Mouse (Mus musculus): ENCODE results near the gene Slc24a2. TPM values are rescaled to one million over a fixed set of nuclear protein-coding genes. Genes with fewer than 3 reads are reported as not detected.
A peak's percentile ranks its signal among the peaks of the same experiment; 100 is the strongest.

The Slc24a2 gene
- polyA plus RNA-seq, 1 experiment = 1.1 TPM

DNA sequence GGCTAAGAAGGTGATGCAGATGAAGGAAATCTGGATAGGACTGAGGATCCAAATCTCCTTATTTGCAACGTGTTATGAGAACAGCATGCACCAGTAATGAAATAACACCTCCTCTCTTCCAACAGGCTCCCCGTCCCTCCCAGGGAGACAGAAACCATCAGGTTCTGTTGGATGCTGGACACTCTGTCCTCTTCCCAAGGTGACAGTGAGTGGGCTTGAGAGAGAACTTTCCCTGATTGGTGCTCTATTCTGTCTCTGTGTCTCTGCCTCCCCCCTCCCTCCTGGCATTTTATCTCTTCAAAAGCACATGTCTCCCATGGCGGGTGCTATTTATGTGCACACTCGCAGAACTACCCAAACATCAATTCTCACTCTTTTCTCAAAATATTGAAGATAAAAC is 103.5 kb downstream of the Slc24a2 start:
- TF ChIP-seq CTCF (IDR thresholded peaks at IDR 0.05; ENCODE audit: borderline replicate concordance, insufficient read depth, low read length) = no peak
- TF ChIP-seq POLR2A (IDR thresholded peaks at IDR 0.05; ENCODE audit: low read depth, low read length) = no peak
- no peak overlapping the region for H3K27ac ChIP-seq (ENCODE audit: insufficient read depth, low read length)
- H3K4me3 ChIP-seq (ENCODE audit: insufficient read depth, low read length) = no peak overlapping the region
- no peaks in the 10 kb centered on the region for H3K4me1 ChIP-seq (ENCODE audit: control insufficient read depth, insufficient read depth, low read length)

GRCm38 (mm10) chr4:87119758-87120157 is 110.5 kb downstream of the Slc24a2 start:
- Histone ChIP-seq H3K27ac (ENCODE audit: insufficient read depth, low read length) (no peak overlapping the region), H3K4me3 (ENCODE audit: insufficient read depth, low read length) (no peak overlapping the region), H3K4me1 (ENCODE audit: control insufficient read depth, insufficient read depth, low read length) (no peaks in the 10 kb centered on the region)
- TF ChIP-seq POLR2A (IDR thresholded peaks at IDR 0.05; ENCODE audit: low read depth, low read length) (no peak), CTCF (IDR thresholded peaks at IDR 0.05; ENCODE audit: borderline replicate concordance, insufficient read depth, low read length) (no peak)

GRCm38 (mm10) chr4:87115726-87116125 is 114.6 kb downstream of the Slc24a2 start:
- Histone ChIP-seq H3K4me1 (ENCODE audit: control insufficient read depth, insufficient read depth, low read length) (no peaks in the 10 kb centered on the region), H3K27ac (ENCODE audit: insufficient read depth, low read length) (no peak overlapping the region), H3K4me3 (ENCODE audit: insufficient read depth, low read length) (no peak overlapping the region)
- TF ChIP-seq CTCF (IDR thresholded peaks at IDR 0.05; ENCODE audit: borderline replicate concordance, insufficient read depth, low read length) (no peak), POLR2A (IDR thresholded peaks at IDR 0.05; ENCODE audit: low read depth, low read length) (no peak)

GRCm38 (mm10) chr4:87109331-87110059 is 120.8 kb downstream of the Slc24a2 start:
- Histone ChIP-seq H3K4me3 (ENCODE audit: insufficient read depth, low read length) (no peak overlapping the region), H3K4me1 (ENCODE audit: control insufficient read depth, insufficient read depth, low read length) (peaks cover 2% of the 10 kb centered on the region; the same call in 1 of the 2 replicates), H3K27ac (ENCODE audit: insufficient read depth, low read length) (no peak overlapping the region)
- TF ChIP-seq CTCF (IDR thresholded peaks at IDR 0.05; ENCODE audit: borderline replicate concordance, insufficient read depth, low read length) = no peak
- no peak for TF ChIP-seq POLR2A (IDR thresholded peaks at IDR 0.05; ENCODE audit: low read depth, low read length)

DNA sequence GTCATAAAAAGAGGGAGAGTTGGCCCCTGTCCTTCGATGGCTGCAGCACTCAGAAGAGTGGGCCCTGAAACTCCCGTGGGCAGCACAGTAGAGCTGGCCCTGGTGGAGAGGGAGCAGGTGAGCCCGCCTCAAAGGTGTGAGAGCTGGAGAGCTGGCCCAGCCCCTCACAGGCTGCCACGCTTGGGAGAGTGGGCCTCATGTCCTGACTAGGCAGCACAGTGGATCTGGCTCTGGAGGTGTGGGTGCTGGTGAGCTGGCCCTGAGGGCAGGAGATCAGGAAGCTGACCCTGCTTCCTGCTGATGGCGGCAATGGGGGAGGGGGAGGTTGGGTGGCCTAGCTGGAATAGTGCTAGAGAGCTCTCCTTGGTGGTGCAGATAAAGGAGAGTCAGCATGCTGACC is 129.3 kb downstream of the Slc24a2 start:
- no peak overlapping the region for H3K27ac ChIP-seq (ENCODE audit: insufficient read depth, low read length)
- no peak overlapping the region for H3K4me3 ChIP-seq (ENCODE audit: insufficient read depth, low read length)
- no peaks in the 10 kb centered on the region for H3K4me1 ChIP-seq (ENCODE audit: control insufficient read depth, insufficient read depth, low read length)
- TF ChIP-seq CTCF (IDR thresholded peaks at IDR 0.05; ENCODE audit: borderline replicate concordance, insufficient read depth, low read length) = no peak
- no peak for TF ChIP-seq POLR2A (IDR thresholded peaks at IDR 0.05; ENCODE audit: low read depth, low read length)

- Histone ChIP-seq H3K4me3 (ENCODE audit: insufficient read depth, low read length) (no peak overlapping the region), H3K4me1 (ENCODE audit: control insufficient read depth, insufficient read depth, low read length) (no peaks in the 10 kb centered on the region), H3K27ac (ENCODE audit: insufficient read depth, low read length) (peak overlapping the region; percentile 22; the same call in 1 of the 2 replicates)
- no peak for TF ChIP-seq CTCF (IDR thresholded peaks at IDR 0.05; ENCODE audit: borderline replicate concordance, insufficient read depth, low read length)
- TF ChIP-seq POLR2A (IDR thresholded peaks at IDR 0.05; ENCODE audit: low read depth, low read length) = no peak
Observed at GRCm38 (mm10) chr4:87096186-87096585, 134.1 kb downstream of the Slc24a2 start.

DNA sequence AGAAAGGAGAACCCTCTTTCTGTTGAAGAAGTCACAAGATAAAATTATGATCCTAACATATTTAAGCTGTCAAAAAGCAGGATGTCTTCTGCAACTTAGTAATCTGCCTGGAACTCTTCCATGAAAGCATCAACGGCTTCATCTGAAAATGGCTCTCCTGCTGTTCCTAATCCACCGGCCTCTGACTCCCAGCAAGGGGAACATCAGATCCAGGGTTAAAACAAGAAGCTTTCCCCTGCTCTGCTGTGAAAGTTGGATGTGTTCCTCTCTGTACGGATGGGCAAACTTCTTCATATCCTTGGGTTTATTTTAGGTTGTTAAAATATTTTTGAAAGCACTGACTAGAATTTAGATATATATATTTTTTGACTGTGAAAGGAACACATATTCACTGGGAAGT is 136.7 kb downstream of the Slc24a2 start:
- no peaks in the 10 kb centered on the region for H3K4me1 ChIP-seq (ENCODE audit: control insufficient read depth, insufficient read depth, low read length)
- TF ChIP-seq CTCF (IDR thresholded peaks at IDR 0.05; ENCODE audit: borderline replicate concordance, insufficient read depth, low read length) (no peak), POLR2A (IDR thresholded peaks at IDR 0.05; ENCODE audit: low read depth, low read length) (no peak)
- no peak overlapping the region for H3K27ac ChIP-seq (ENCODE audit: insufficient read depth, low read length)
- no peak overlapping the region for H3K4me3 ChIP-seq (ENCODE audit: insufficient read depth, low read length)

- TF ChIP-seq CTCF (IDR thresholded peaks at IDR 0.05; ENCODE audit: borderline replicate concordance, insufficient read depth, low read length) (no peak), POLR2A (IDR thresholded peaks at IDR 0.05; ENCODE audit: low read depth, low read length) (no peak)
- Histone ChIP-seq H3K4me3 (ENCODE audit: insufficient read depth, low read length) (no peak overlapping the region), H3K27ac (ENCODE audit: insufficient read depth, low read length) (peak overlapping the region; percentile 54; the same call in 1 of the 2 replicates), H3K4me1 (ENCODE audit: control insufficient read depth, insufficient read depth, low read length) (peaks cover 2% of the 10 kb centered on the region)
Observed at GRCm38 (mm10) chr4:87090841-87091240, 139.4 kb downstream of the Slc24a2 start.

DNA sequence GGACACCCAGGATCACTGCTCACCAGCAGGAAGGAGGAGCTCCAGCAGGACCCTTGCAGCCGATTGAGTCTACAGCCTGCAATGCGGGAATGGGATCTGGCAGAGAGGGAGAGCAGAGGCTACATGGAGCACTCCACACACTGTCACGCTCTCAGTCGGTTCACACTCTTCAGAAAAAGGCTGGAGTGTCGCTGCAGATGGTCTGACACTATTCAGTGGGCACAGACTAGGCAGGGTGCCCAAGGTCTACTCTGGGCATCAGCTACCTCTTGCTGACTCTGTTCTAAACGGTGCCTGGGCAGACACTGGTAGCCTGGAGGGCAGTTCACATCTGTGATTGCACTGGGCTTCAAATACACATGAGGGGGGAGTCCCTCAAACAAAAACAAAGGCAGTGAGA is 141.6 kb downstream of the Slc24a2 start:
- H3K4me3 ChIP-seq (ENCODE audit: insufficient read depth, low read length) = no peak overlapping the region
- TF ChIP-seq CTCF (IDR thresholded peaks at IDR 0.05; ENCODE audit: borderline replicate concordance, insufficient read depth, low read length) (no peak), POLR2A (IDR thresholded peaks at IDR 0.05; ENCODE audit: low read depth, low read length) (no peak)

GRCm38 (mm10) chr4:87087597-87087996 is 142.7 kb downstream of the Slc24a2 start:
- Histone ChIP-seq H3K4me1 (ENCODE audit: control insufficient read depth, insufficient read depth, low read length) (peaks cover 2% of the 10 kb centered on the region), H3K4me3 (ENCODE audit: insufficient read depth, low read length) (no peak overlapping the region), H3K27ac (ENCODE audit: insufficient read depth, low read length) (peak overlapping the region; percentile 74)
- TF ChIP-seq POLR2A (IDR thresholded peaks at IDR 0.05; ENCODE audit: low read depth, low read length) = no peak
- no peak for TF ChIP-seq CTCF (IDR thresholded peaks at IDR 0.05; ENCODE audit: borderline replicate concordance, insufficient read depth, low read length)

More for the DNA sequence above, 141.6 kb downstream of the Slc24a2 start:
- Histone ChIP-seq H3K27ac (ENCODE audit: insufficient read depth, low read length) (no peak overlapping the region), H3K4me1 (ENCODE audit: control insufficient read depth, insufficient read depth, low read length) (peaks cover 2% of the 10 kb centered on the region)
